Mouse (Mus musculus) myocyte (in vitro differentiated cells): ENCODE measurements around the gene Nav3.

Experiments
- CEBPB ChIP-seq: IDR thresholded peaks from 2 replicates; pipeline ENCODE4 v1.6.1; 2011; ENCODE audit warnings: mild to moderate bottlenecking, moderate library complexity; ENCODE audit not compliant: poor library complexity, insufficient read depth, severe bottlenecking
- MYOG ChIP-seq, 3 experiments: IDR thresholded peaks; one replicate each; pipeline ENCODE4 v1.6.1; 2011; ENCODE audit warnings: control low read depth in 2 of 3, low read depth in 2 of 3, mild to moderate bottlenecking in 2 of 3; ENCODE audit not compliant: insufficient read length in 2 of 3, control insufficient read depth in 1 of 3, insufficient read depth in 1 of 3
- POLR2A ChIP-seq: IDR thresholded peaks from one replicate; pipeline ENCODE4 v1.6.1; 2011; ENCODE audit warnings: low read depth, mild to moderate bottlenecking, control low read depth, moderate library complexity; ENCODE audit not compliant: insufficient read length
- TCF3 ChIP-seq: IDR thresholded peaks from one replicate; pipeline ENCODE4 v1.6.1; 2011; ENCODE audit warnings: low read depth, control low read depth; ENCODE audit not compliant: insufficient read length
- USF1 ChIP-seq: IDR thresholded peaks from one replicate; pipeline ENCODE4 v1.6.1; 2011; ENCODE audit warnings: low read depth, mild to moderate bottlenecking, control low read depth, moderate library complexity

DNA sequence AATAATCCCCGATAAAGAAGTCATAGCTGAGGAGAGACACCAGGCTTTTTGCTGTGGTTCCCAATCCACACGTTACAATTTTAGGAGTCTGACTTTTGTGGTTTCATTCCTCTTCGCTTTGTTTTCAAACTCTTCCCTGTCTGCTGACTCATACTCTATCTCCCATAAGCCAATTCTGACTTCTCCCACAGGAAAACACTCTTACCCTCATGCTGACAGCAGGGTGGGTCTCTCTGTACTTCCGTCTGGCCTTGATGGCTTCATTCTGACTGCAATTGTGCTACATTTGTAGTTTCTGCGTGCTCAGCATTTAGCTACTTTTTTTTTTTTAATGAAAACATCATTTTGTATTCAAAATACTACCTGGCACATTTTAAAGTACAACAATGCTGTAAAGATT lies 379.4 kb downstream of the Nav3 start:
- no peak for TF ChIP-seq TCF3
- TF ChIP-seq CEBPB, result no peak
- no peak for TF ChIP-seq POLR2A
- TF ChIP-seq USF1, result no peak
- no peak for TF ChIP-seq MYOG (IDR thresholded peaks at IDR 0.05; ENCODE audit: control insufficient read depth in 1 of 3, insufficient read depth in 1 of 3, insufficient read length in 2 of 3, low read depth in 2 of 3)
